Mouse (Mus musculus) ES-E14 (cell line): ENCODE measurements at regions not wholly inside any gene's neighbourhood (a gene's known extent, or its start where the extent isn't known, plus 50 kb on each side); places are given as distances from the start of the nearest gene placed in this dataset.

Experiments
- DNase-seq: peaks from one replicate; pipeline ENCODE4 v3.0.0-alpha.2; 2013; ENCODE audit warnings: low read depth, low spot score
- H3K27ac ChIP-seq: 2 replicates; pipeline ENCODE4 v1.5.1; 2012; ENCODE audit warnings: low read depth, mild to moderate bottlenecking, low read length, moderate library complexity, mixed read lengths; ENCODE audit not compliant: poor library complexity, insufficient read depth, severe bottlenecking
- H3K36me3 ChIP-seq: 2 replicates; pipeline ENCODE4 v1.6.1; 2012; ENCODE audit warnings: mild to moderate bottlenecking, low read length, moderate library complexity, mixed read lengths; ENCODE audit not compliant: control insufficient read depth, poor library complexity, insufficient read depth, severe bottlenecking
- H3K4me1 ChIP-seq, 2 experiments: fragments of 150-350 bp in 1 of 2; sonication (generic) in 1 of 2; 2 replicates each; pipeline ENCODE4 v1.6.1; 2012; ENCODE audit warnings: low read length in 2 of 2, mild to moderate bottlenecking in 1 of 2, mixed read lengths in 1 of 2; ENCODE audit not compliant: control insufficient read depth in 2 of 2, insufficient read depth in 2 of 2, poor library complexity in 1 of 2
- H3K4me3 ChIP-seq, 2 experiments: fragments of 150-350 bp in 1 of 2; sonication (generic) in 1 of 2; 2 replicates each; pipeline ENCODE4 v1.5.1; 2012; ENCODE audit warnings: low read length in 2 of 2, low read depth in 1 of 2, mild to moderate bottlenecking in 1 of 2, mixed read lengths in 1 of 2; ENCODE audit not compliant: insufficient read depth in 1 of 2, poor library complexity in 1 of 2, severe bottlenecking in 1 of 2
- H3K9ac ChIP-seq: 2 replicates; pipeline ENCODE4 v1.6.1; 2012; ENCODE audit warnings: low read depth, mild to moderate bottlenecking, low read length, mixed read lengths; ENCODE audit not compliant: poor library complexity, insufficient read depth, severe bottlenecking
- H3K9me3 ChIP-seq: fragments of 150-350 bp; sonication (generic); 2 replicates; pipeline ENCODE4 v1.6.1; 2012; ENCODE audit warnings: low read depth, mild to moderate bottlenecking, low read length; ENCODE audit not compliant: control insufficient read depth, insufficient read depth
- CHD2 ChIP-seq: IDR thresholded peaks from 2 replicates; pipeline ENCODE4 v1.6.1; 2014; ENCODE audit warnings: mild to moderate bottlenecking, low read depth, low read length, inconsistent platforms
- HCFC1 ChIP-seq: IDR thresholded peaks from 2 replicates; pipeline ENCODE4 v1.6.1; 2012; ENCODE audit warnings: low read length, inconsistent platforms, borderline replicate concordance; ENCODE audit not compliant: insufficient read depth
- MAFK ChIP-seq: IDR thresholded peaks from 2 replicates; pipeline ENCODE4 v1.6.1; 2014; ENCODE audit warnings: mild to moderate bottlenecking, low read depth, low read length, inconsistent platforms; ENCODE audit not compliant: insufficient read depth
- ZC3H11A ChIP-seq: IDR thresholded peaks from 2 replicates; pipeline ENCODE4 v1.6.1; 2012; ENCODE audit warnings: low read depth, mild to moderate bottlenecking, inconsistent platforms, low read length, borderline replicate concordance
- ZNF384 ChIP-seq: IDR thresholded peaks from 2 replicates; pipeline ENCODE4 v1.6.1; 2012; ENCODE audit warnings: low read depth, low read length, inconsistent platforms
- in situ Hi-C, 2 experiments: fragments of 600-800 bp; cut with MboI; formaldehyde crosslinking; loops; one replicate each; pipeline ENCODE4 v1.15.1; 2025; ENCODE audit warnings: low sequenced_read_pairs in 2 of 2, inconsistent platforms in 1 of 2; ENCODE audit not compliant: unreplicated experiment in 2 of 2

DNA sequence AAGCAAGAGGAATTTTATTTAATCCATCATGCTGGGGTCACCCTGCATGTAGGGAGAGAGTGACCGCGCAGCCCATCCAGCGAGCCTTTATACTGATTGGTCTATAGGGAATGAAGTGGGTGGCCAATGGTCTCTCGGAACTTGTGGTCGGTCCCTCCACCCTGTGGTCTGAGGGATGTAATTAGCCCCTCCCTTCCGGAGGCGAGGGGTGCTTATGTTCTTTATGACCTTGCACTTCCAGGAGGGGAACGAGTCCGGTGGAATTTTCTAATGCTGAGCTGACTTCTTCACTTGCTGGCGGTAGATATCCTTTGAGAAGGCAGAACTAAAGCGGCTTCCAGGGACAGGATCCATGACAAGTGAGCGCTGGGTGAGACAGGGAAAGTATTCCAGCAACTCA is 60.8 kb downstream of the H2al2a start:
- Histone ChIP-seq H3K9me3 (no peaks in the 10 kb centered on the region), H3K27ac (peak overlapping the region; percentile 79), H3K4me1 (peaks cover 18 to 35% of the 10 kb centered on the region in 2 experiments), H3K4me3 (peak overlapping the region; percentile 47 to 66), H3K9ac (peak overlapping the region; percentile 39; the same call in 1 of the 2 replicates), H3K36me3 (no peaks in the 10 kb centered on the region)
- no peak for TF ChIP-seq CHD2
- no peak for TF ChIP-seq HCFC1
- no peak for TF ChIP-seq ZC3H11A
- no peak for TF ChIP-seq ZNF384
- no peak for TF ChIP-seq MAFK
- in situ Hi-C loops = no loop called here
- DNase-seq = peak; percentile 47

DNA sequence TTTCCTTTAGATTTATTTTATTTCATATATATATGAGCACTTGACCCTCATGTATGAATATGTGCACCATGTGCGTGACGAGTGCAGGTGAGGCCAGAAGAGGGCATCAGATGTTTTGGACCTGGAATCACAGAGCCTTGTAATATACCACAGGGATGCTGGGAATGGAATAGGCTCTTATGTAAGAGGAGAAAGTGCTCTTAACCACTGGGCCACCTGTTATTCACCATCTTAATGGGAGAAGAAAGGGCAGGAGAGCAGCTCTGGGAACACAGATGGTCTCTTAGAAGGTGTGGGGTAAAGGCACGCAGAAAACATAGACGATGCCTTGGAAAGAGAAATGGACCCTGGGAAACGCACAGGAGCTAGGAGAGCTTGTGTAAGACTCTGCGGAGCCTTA is 61.3 kb downstream of the H2al2a start:
- DNase-seq = no peak
- Histone ChIP-seq H3K36me3 (no peaks in the 10 kb centered on the region), H3K9me3 (no peaks in the 10 kb centered on the region), H3K4me3 (peak overlapping the region; percentile 47 to 66), H3K4me1 (peaks cover 19 to 35% of the 10 kb centered on the region in 2 experiments), H3K9ac (peak overlapping the region; percentile 39; the same call in 1 of the 2 replicates), H3K27ac (peak overlapping the region; percentile 79)
- in situ Hi-C loops = no loop called here
- TF ChIP-seq MAFK (no peak), HCFC1 (no peak), ZC3H11A (no peak), CHD2 (no peak), ZNF384 (no peak)

GRCm38 (mm10) chr2:17934610-17935009 is 62.1 kb downstream of the H2al2a start:
- Histone ChIP-seq H3K9ac (no peak overlapping the region), H3K9me3 (no peaks in the 10 kb centered on the region), H3K4me1 (peaks cover 16 to 33% of the 10 kb centered on the region in 2 experiments), H3K4me3 (no peak overlapping the region), H3K27ac (no peak overlapping the region), H3K36me3 (no peaks in the 10 kb centered on the region)
- DNase-seq = no peak
- in situ Hi-C loops = no loop called here
- TF ChIP-seq MAFK = no peak
- no peak for TF ChIP-seq CHD2
- no peak for TF ChIP-seq ZC3H11A
- no peak for TF ChIP-seq HCFC1
- TF ChIP-seq ZNF384 = no peak

DNA sequence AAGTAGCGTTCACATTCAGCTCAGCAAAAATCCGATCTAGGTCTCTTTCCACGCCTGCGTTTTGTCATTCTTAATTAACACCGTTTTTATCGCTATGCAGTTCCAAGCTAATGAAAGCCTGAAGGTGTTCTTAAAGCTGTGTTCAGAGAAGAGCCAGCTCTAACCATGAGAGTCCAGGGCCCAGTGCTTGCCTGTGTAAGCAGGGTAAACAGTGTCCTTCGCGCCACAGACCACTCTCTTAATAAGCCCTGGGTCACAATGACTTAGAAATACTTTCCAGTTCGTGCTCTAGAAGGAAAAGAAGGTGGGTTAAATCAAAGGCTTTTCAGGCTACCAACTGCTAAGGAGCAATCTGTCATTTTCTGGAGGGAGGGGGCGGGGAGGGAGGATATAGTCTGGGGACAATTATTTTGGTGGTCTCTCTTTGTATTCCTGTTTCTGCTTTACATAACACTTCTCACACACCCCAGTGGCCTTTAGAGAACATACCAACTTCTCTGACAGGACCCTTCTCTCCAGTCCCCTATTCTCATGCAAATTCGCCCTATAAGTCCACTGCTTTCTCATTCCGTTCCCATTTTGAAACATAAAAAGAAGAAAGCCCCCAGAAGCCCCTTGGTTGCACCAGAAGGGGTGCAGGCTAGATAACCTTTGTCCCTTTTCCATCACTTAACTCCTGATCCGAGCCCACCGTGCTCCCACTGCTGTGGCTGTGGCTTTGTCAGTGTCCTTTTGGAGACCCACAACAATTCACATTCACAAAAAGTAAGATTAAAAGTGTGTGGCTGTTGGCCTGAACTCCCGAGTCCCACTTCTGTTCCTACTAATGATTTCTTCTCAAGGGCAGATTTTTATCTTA is 63.6 kb downstream of the H2al2a start:
- Histone ChIP-seq H3K9me3 (no peaks in the 10 kb centered on the region), H3K9ac (no peak overlapping the region; the same call in 1 of the 2 replicates), H3K36me3 (no peaks in the 10 kb centered on the region), H3K27ac (peak overlapping the region; percentile 61; the same call in 1 of the 2 replicates), H3K4me1 (peaks cover 16 to 28% of the 10 kb centered on the region in 2 experiments), H3K4me3 (peak overlapping the region; percentile 5 to 52; a peak in 3 of 4 replicates)
- TF ChIP-seq HCFC1 (no peak), ZNF384 (no peak), CHD2 (no peak), ZC3H11A (no peak), MAFK (no peak)
- in situ Hi-C loops = no loop called here
- DNase-seq = no peak
